In genomic region chr12:6022490-6022889, GRCm38 (mm10) we compare ENCODE assay signal across 15 mouse cellular contexts.
"Had no signal": no experiment of that assay in that cellular context is flagged by ENCODE, and none has a peak within 500 bp of the region (broad histone marks: within the 10 kb centered on the region; RNA-seq: fewer than 3 reads in every experiment).

No protein-coding gene starts in this region.

- DNase-seq: kidney, postnatal 14 days; liver; liver, embryonic 13.5 days; liver, postnatal 0 days; lung, postnatal 14 days; retina, postnatal 1 day; thymus, postnatal 36 days had no signal

- H3K4me3 ChIP-seq: left cerebral cortex, adult 2 months; limb, embryonic 12.5 days; liver, embryonic 13.5 days; lung, embryonic 15.5 days; megakaryocyte, embryonic 14.5 days; neural tube, embryonic 13.5 days had no signal

- H3K27me3 ChIP-seq: limb, embryonic 12.5 days; liver, embryonic 13.5 days; lung, embryonic 15.5 days; megakaryocyte, embryonic 14.5 days; neural tube, embryonic 13.5 days had no signal

- H3K9me3 ChIP-seq: limb, embryonic 12.5 days; liver, embryonic 13.5 days; lung, embryonic 15.5 days; neural tube, embryonic 13.5 days had no signal

- H3K4me2 ChIP-seq: limb, embryonic 12.5 days; liver, embryonic 13.5 days; lung, embryonic 15.5 days; midbrain, embryonic 11.5 days; neural tube, embryonic 13.5 days had no signal

- H3K36me3 ChIP-seq: limb, embryonic 12.5 days; liver, embryonic 13.5 days; lung, embryonic 15.5 days; neural tube, embryonic 13.5 days had no signal

- H3K4me1 ChIP-seq: limb, embryonic 12.5 days; liver, embryonic 13.5 days; lung, embryonic 15.5 days; megakaryocyte, embryonic 14.5 days; neural tube, embryonic 13.5 days had no signal

- ATAC-seq: liver, postnatal 0 days; midbrain, embryonic 16.5 days had no signal

- H3K9ac ChIP-seq: limb, embryonic 12.5 days; liver, embryonic 13.5 days; liver, postnatal 0 days; lung, embryonic 15.5 days; neural tube, embryonic 13.5 days had no signal

- H3K27ac ChIP-seq: left cerebral cortex, adult 2 months; limb, embryonic 12.5 days; liver, embryonic 13.5 days; lung, embryonic 15.5 days; macrophage; neural tube, embryonic 13.5 days had no signal
